ENCODE assay signal across 25 mouse cellular contexts in genomic region chr13:63418148-63418547, GRCm38 (mm10).
DNase-seq lines count a peak whose midpoint lies in the region; ATAC-seq and TF ChIP-seq lines count a peak whose summit lies in the region.
"Had no signal": no experiment of that assay in that cellular context is flagged by ENCODE, and none has a peak within 500 bp of the region (broad histone marks: within the 10 kb centered on the region; RNA-seq: fewer than 3 reads in every experiment).

No protein-coding gene starts in this region.

- H3K27ac ChIP-seq in forebrain, postnatal 0 days (ENCODE audit: low read depth, low read length): no peak overlapping the region
- no peak overlapping the region for H3K27ac ChIP-seq in forebrain, embryonic 11.5 days (ENCODE audit: low read depth, low read length)
- no peak overlapping the region for H3K27ac ChIP-seq in left cerebral cortex, adult 2 months
- H3K27ac ChIP-seq: forebrain, embryonic 12.5 days; hindbrain, embryonic 15.5 days; limb, embryonic 15.5 days; midbrain, embryonic 15.5 days; stomach, embryonic 15.5 days had no signal

- TF ChIP-seq CTCF in forebrain, postnatal 0 days (IDR thresholded peaks at IDR 0.05; ENCODE audit: low read depth): 0 out of 2 replicates have a peak, but pooled peaks have one; percentile 16
- peak; percentile 16 for TF ChIP-seq CTCF in left cerebral cortex, adult 2 months (IDR thresholded peaks at IDR 0.05)

- H3K4me1 ChIP-seq in forebrain, postnatal 0 days (ENCODE audit: insufficient read depth): no peaks in the 10 kb centered on the region
- H3K4me1 ChIP-seq in forebrain, embryonic 11.5 days (replicated peaks; ENCODE audit: control insufficient read depth, insufficient read depth, low read length): no peaks in the 10 kb centered on the region
- H3K4me1 ChIP-seq: forebrain, embryonic 12.5 days; hindbrain, embryonic 15.5 days; limb, embryonic 15.5 days; midbrain, embryonic 15.5 days; stomach, embryonic 15.5 days had no signal

- intact Hi-C loops in left cerebral cortex, adult 2 months (cut with DNase I): no loop called here

- H3K36me3 ChIP-seq in forebrain, postnatal 0 days (ENCODE audit: insufficient read depth): no peaks in the 10 kb centered on the region
- no peaks in the 10 kb centered on the region for H3K36me3 ChIP-seq in forebrain, embryonic 11.5 days (ENCODE audit: control insufficient read depth, insufficient read depth, low read length)
- H3K36me3 ChIP-seq: forebrain, embryonic 12.5 days; hindbrain, embryonic 15.5 days; limb, embryonic 15.5 days; midbrain, embryonic 15.5 days; stomach, embryonic 15.5 days had no signal

- H3K4me3 ChIP-seq in forebrain, postnatal 0 days (ENCODE audit: low read depth, low read length): no peak overlapping the region
- no peak overlapping the region for H3K4me3 ChIP-seq in forebrain, embryonic 11.5 days (ENCODE audit: low read depth, low read length)
- no peak overlapping the region for H3K4me3 ChIP-seq in left cerebral cortex, adult 2 months
- H3K4me3 ChIP-seq: forebrain, embryonic 12.5 days; hindbrain, embryonic 15.5 days; limb, embryonic 15.5 days; midbrain, embryonic 15.5 days; stomach, embryonic 15.5 days had no signal

- no peak overlapping the region for H3K4me2 ChIP-seq in forebrain, postnatal 0 days (ENCODE audit: low read depth)
- H3K4me2 ChIP-seq in forebrain, embryonic 11.5 days (ENCODE audit: low read depth, low read length, severe bottlenecking): no peak overlapping the region
- H3K4me2 ChIP-seq: forebrain, embryonic 12.5 days; heart, embryonic 11.5 days; hindbrain, embryonic 15.5 days; limb, embryonic 15.5 days; midbrain, embryonic 15.5 days; stomach, embryonic 15.5 days had no signal

- ATAC-seq in forebrain, postnatal 0 days: no peak
- ATAC-seq in forebrain, embryonic 11.5 days (replicated peaks; ENCODE audit: low FRiP score): no peak
- ATAC-seq: midbrain, embryonic 15.5 days had no signal

- 72% methylated on average over 2 of the region's 2 CpGs for WGBS in forebrain, postnatal 0 days
- 83% methylated on average over 2 of the region's 2 CpGs for WGBS in forebrain, embryonic 11.5 days

- no peak overlapping the region for H3K9ac ChIP-seq in forebrain, postnatal 0 days
- no peak overlapping the region for H3K9ac ChIP-seq in forebrain, embryonic 11.5 days (ENCODE audit: low read length)
- H3K9ac ChIP-seq: forebrain, embryonic 12.5 days; hindbrain, embryonic 15.5 days; limb, embryonic 15.5 days; midbrain, embryonic 15.5 days; stomach, embryonic 15.5 days had no signal

- H3K9me3 ChIP-seq in forebrain, postnatal 0 days (ENCODE audit: low read length): no peaks in the 10 kb centered on the region
- no peaks in the 10 kb centered on the region for H3K9me3 ChIP-seq in forebrain, embryonic 11.5 days (ENCODE audit: control insufficient read depth, low read length)
- H3K9me3 ChIP-seq: forebrain, embryonic 12.5 days; hindbrain, embryonic 15.5 days; limb, embryonic 15.5 days; midbrain, embryonic 15.5 days; stomach, embryonic 15.5 days had no signal

- DNase-seq in forebrain, postnatal 0 days: no peak
- DNase-seq in forebrain, embryonic 11.5 days (ENCODE audit: low spot score): no peak
- no peak for DNase-seq in left cerebral cortex, adult 2 months (ENCODE audit: extremely low spot score in 1 of 2, low spot score in 2 of 2)
- DNase-seq in left cerebral cortex, adult 11 months (ENCODE audit: low spot score): no peak
- peak; percentile 38 for DNase-seq in 416B (ENCODE audit: low read depth)
- peak; percentile 14 for DNase-seq in brain, adult 2 months (ENCODE audit: low read depth, low spot score)
- no peak for DNase-seq in adrenal gland, adult 2 months
- DNase-seq: adrenal gland, postnatal 36 days; cerebellum, adult 11 months; cerebellum, adult 9-11 months; kidney, adult 8-10 months; kidney, postnatal 25 days; left cerebral cortex, postnatal 4 days; lung, adult 18-20 months; lung, postnatal 14 days; right cerebral cortex, adult 18-20 months; right cerebral cortex, postnatal 4 days; thymus, adult 18-20 months; thymus, postnatal 36 days had no signal

- H3K27me3 ChIP-seq in forebrain, postnatal 0 days (ENCODE audit: insufficient read depth, low read length): no peaks in the 10 kb centered on the region
- no peaks in the 10 kb centered on the region for H3K27me3 ChIP-seq in forebrain, embryonic 11.5 days (ENCODE audit: control insufficient read depth, insufficient read depth, low read length)
- H3K27me3 ChIP-seq: forebrain, embryonic 12.5 days; hindbrain, embryonic 15.5 days; limb, embryonic 15.5 days; midbrain, embryonic 15.5 days; stomach, embryonic 15.5 days had no signal

Comparison
In these comparisons a context has a peak if more than half of its experiments do, and no peak if none do; other contexts are left out.
1. DNase-seq: peak in 416B (single experiment) and brain, adult 2 months (single experiment); none in forebrain, postnatal 0 days (single experiment), forebrain, embryonic 11.5 days (single experiment), left cerebral cortex, adult 2 months (0 of 2), left cerebral cortex, adult 11 months (single experiment) and adrenal gland, adult 2 months (single experiment).